28 mouse cellular contexts compared by ENCODE assay signal in the genomic region with DNA sequence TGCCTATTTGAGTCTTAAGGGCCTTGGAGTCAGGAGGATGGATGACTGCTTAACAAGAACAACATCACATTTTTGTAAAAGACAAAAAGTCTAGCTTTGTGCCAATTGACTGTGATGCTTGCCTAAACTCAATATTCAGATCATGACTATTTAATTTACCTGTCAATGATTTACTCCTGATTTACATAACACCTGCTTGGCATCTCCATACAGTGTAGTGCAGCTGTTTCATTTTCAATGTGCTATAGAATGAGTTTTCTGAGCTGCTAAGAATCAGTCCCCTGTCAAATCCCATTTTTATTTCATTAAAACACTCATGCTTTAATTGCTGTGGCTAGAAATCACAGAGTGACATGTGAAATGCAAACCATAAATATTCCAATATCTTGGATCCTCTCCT.
"Had no signal": no experiment of that assay in that cellular context is flagged by ENCODE, and none has a peak within 500 bp of the region (broad histone marks: within the 10 kb centered on the region; RNA-seq: fewer than 3 reads in every experiment).

No protein-coding gene starts in this region.

- H3K9me3 ChIP-seq: embryonic facial prominence, embryonic 10.5 days; embryonic facial prominence, embryonic 12.5 days; embryonic facial prominence, embryonic 13.5 days; embryonic facial prominence, embryonic 15.5 days; forebrain, embryonic 12.5 days; forebrain, embryonic 15.5 days had no signal

- H3K27me3 ChIP-seq: embryonic facial prominence, embryonic 12.5 days; embryonic facial prominence, embryonic 13.5 days; embryonic facial prominence, embryonic 15.5 days; forebrain, embryonic 12.5 days; forebrain, embryonic 13.5 days; forebrain, embryonic 15.5 days had no signal

- H3K4me2 ChIP-seq: embryonic facial prominence, embryonic 12.5 days; embryonic facial prominence, embryonic 13.5 days; embryonic facial prominence, embryonic 15.5 days; forebrain, embryonic 12.5 days; forebrain, embryonic 13.5 days; forebrain, embryonic 15.5 days had no signal

- H3K9ac ChIP-seq: embryonic facial prominence, embryonic 12.5 days; embryonic facial prominence, embryonic 13.5 days; embryonic facial prominence, embryonic 15.5 days; forebrain, embryonic 12.5 days; forebrain, embryonic 13.5 days; forebrain, embryonic 15.5 days; forebrain, postnatal 0 days had no signal

- H3K4me1 ChIP-seq: embryonic facial prominence, embryonic 10.5 days; embryonic facial prominence, embryonic 12.5 days; embryonic facial prominence, embryonic 13.5 days; embryonic facial prominence, embryonic 15.5 days; forebrain, embryonic 10.5 days; forebrain, embryonic 12.5 days; forebrain, embryonic 13.5 days; forebrain, embryonic 15.5 days had no signal

- H3K4me3 ChIP-seq: embryonic facial prominence, embryonic 10.5 days; embryonic facial prominence, embryonic 12.5 days; embryonic facial prominence, embryonic 13.5 days; embryonic facial prominence, embryonic 15.5 days; erythroblast, embryonic 14.5 days; forebrain, embryonic 10.5 days; forebrain, embryonic 12.5 days; forebrain, embryonic 13.5 days; forebrain, embryonic 15.5 days; gastrocnemius, adult 2 months had no signal

- H3K27ac ChIP-seq: embryonic facial prominence, embryonic 10.5 days; embryonic facial prominence, embryonic 12.5 days; embryonic facial prominence, embryonic 13.5 days; embryonic facial prominence, embryonic 15.5 days; forebrain, embryonic 10.5 days; forebrain, embryonic 12.5 days; forebrain, embryonic 13.5 days; forebrain, embryonic 15.5 days; gastrocnemius, adult 2 months had no signal

- ATAC-seq: forebrain, embryonic 13.5 days; forebrain, embryonic 14.5 days; forebrain, embryonic 15.5 days; forebrain, embryonic 16.5 days; forebrain, postnatal 0 days had no signal

- H3K36me3 ChIP-seq: embryonic facial prominence, embryonic 10.5 days; embryonic facial prominence, embryonic 12.5 days; embryonic facial prominence, embryonic 13.5 days; embryonic facial prominence, embryonic 15.5 days; forebrain, embryonic 10.5 days; forebrain, embryonic 12.5 days; forebrain, embryonic 15.5 days had no signal

- DNase-seq: cerebellum, adult 18-20 months; cerebellum, adult 2 months; cerebellum, adult 8-10 months; cerebellum, adult 9-10 months; cerebellum, adult 9-11 months; cerebellum, postnatal 10 days; cerebellum, postnatal 14 days; cerebellum, postnatal 25 days; cerebellum, postnatal 36 days; embryo, embryonic 11 days; forebrain, postnatal 0 days; gastrocnemius, adult 2 months; gastrocnemius, postnatal 10 days; gastrocnemius, postnatal 14 days; gastrocnemius, postnatal 25 days; gastrocnemius, postnatal 36 days; heart, adult 11 months had no signal
